ENCODE assay signal across 8 mouse cellular contexts in genomic region chr2:116065570-116066005, GRCm38 (mm10). TPM values are rescaled to one million over a fixed set of nuclear protein-coding genes. Genes with fewer than 3 reads are reported as not detected.
DNase-seq lines count a peak whose midpoint lies in the region; ATAC-seq and TF ChIP-seq lines count a peak whose summit lies in the region.

Meis2 (minus strand) TSS chr2:116065839.

- H3K27ac ChIP-seq in ES-E14 (ENCODE audit: insufficient read depth, low read depth, low read length, poor library complexity, severe bottlenecking) = no peak within 1 kb of the TSS
- H3K27ac ChIP-seq in bone marrow macrophage, adult 2 months (ENCODE audit: insufficient read depth, low read depth, low read length) = no peak within 1 kb of the TSS
- peak within 1 kb of the TSS; percentile 97 for H3K27ac ChIP-seq in hindbrain, embryonic 15.5 days (replicated peaks)
- H3K27ac ChIP-seq in left cerebral cortex, adult 2 months = peak within 1 kb of the TSS; percentile 84

- peaks cover 0 to 4% of the 10 kb centered on the region in 2 experiments; a peak in 1 of 4 replicates for H3K4me1 ChIP-seq in ES-E14 (ENCODE audit: control insufficient read depth in 2 of 2, insufficient read depth in 2 of 2, low read length in 2 of 2, poor library complexity in 1 of 2)
- H3K4me1 ChIP-seq in bone marrow macrophage, adult 2 months (ENCODE audit: control insufficient read depth, insufficient read depth, low read length) = no peaks in the 10 kb centered on the region; the same call in 1 of the 2 replicates
- 0 out of 2 replicates have a peak, but pooled peaks cover 15% of the 10 kb centered on the region for H3K4me1 ChIP-seq in hindbrain, embryonic 15.5 days (replicated peaks)

- no peaks in the 10 kb centered on the region for H3K36me3 ChIP-seq in ES-E14 (ENCODE audit: control insufficient read depth, insufficient read depth, low read length, poor library complexity, severe bottlenecking)
- no peaks in the 10 kb centered on the region for H3K36me3 ChIP-seq in hindbrain, embryonic 15.5 days

- H3K9ac ChIP-seq in ES-E14 (ENCODE audit: insufficient read depth, low read depth, low read length, poor library complexity, severe bottlenecking) = no peak within 1 kb of the TSS; the same call in 1 of the 2 replicates
- H3K9ac ChIP-seq in hindbrain, embryonic 15.5 days = peak within 1 kb of the TSS; percentile 92

- intact Hi-C loops in left cerebral cortex, adult 2 months (cut with DNase I) = no loop called here

- TF ChIP-seq POLR2A in bone marrow macrophage, adult 2 months (IDR thresholded peaks at IDR 0.05; ENCODE audit: borderline replicate concordance, low read depth, low read length) = no peak

- no peaks in the 10 kb centered on the region for H3K9me3 ChIP-seq in ES-E14 (ENCODE audit: control insufficient read depth, insufficient read depth, low read depth, low read length)
- H3K9me3 ChIP-seq in hindbrain, embryonic 15.5 days = no peaks in the 10 kb centered on the region

- no peak for TF ChIP-seq CTCF in bone marrow macrophage, adult 2 months (IDR thresholded peaks at IDR 0.05; ENCODE audit: low read depth, low read length)
- TF ChIP-seq CTCF in left cerebral cortex, adult 2 months (IDR thresholded peaks at IDR 0.05) = no peak

- in situ Hi-C loops in ES-E14 (cut with MboI; ENCODE audit: low sequenced_read_pairs in 2 of 2, unreplicated experiment in 2 of 2) = loop anchor here (10.0 to 25.0 kb wide), 2 partner anchors 478 to 489 kb away; partner anchors contain the start of gene BC052040 (in 1 of the 2)

- no peaks in the 10 kb centered on the region for H3K27me3 ChIP-seq in hindbrain, embryonic 15.5 days

- WGBS in hindbrain, embryonic 15.5 days = under 1% methylated on average over 24 of the region's 37 CpGs

- peak within 1 kb of the TSS; percentile 65 to 71 for H3K4me3 ChIP-seq in ES-E14 (ENCODE audit: insufficient read depth in 1 of 2, low read depth in 1 of 2, low read length in 2 of 2, poor library complexity in 1 of 2, severe bottlenecking in 1 of 2)
- H3K4me3 ChIP-seq in bone marrow macrophage, adult 2 months (ENCODE audit: insufficient read depth, low read length) = peak within 1 kb of the TSS; percentile 58
- peak within 1 kb of the TSS; percentile 68 for H3K4me3 ChIP-seq in hindbrain, embryonic 15.5 days
- peak within 1 kb of the TSS; percentile 70 for H3K4me3 ChIP-seq in left cerebral cortex, adult 2 months

- peak; percentile 81 for ATAC-seq in hindbrain, embryonic 15.5 days (ENCODE audit: low FRiP score, low read depth)

- H3K4me2 ChIP-seq in hindbrain, embryonic 15.5 days = peak within 1 kb of the TSS; percentile 73

- no peak for DNase-seq in ES-E14 (ENCODE audit: low read depth, low spot score)
- DNase-seq in frontal cortex, postnatal 36 days (ENCODE audit: low spot score in 2 of 2) = peak; percentile 82 to 83
- DNase-seq in left cerebral cortex, adult 2 months (ENCODE audit: extremely low spot score in 1 of 2, low spot score in 2 of 2) = peak; percentile 73 to 82
- DNase-seq in lung, postnatal 36 days = peak; percentile 83
- peak; percentile 74 for DNase-seq in retina, postnatal 7 days (ENCODE audit: low read depth, low spot score)
- no peak for DNase-seq in B cell, adult 2 months

TF ChIP-seq in ES-E14, 5 proteins besides CTCF, POLR2A, EP300 and RAD21:
- TF ChIP-seq ZC3H11A (IDR thresholded peaks at IDR 0.05; ENCODE audit: borderline replicate concordance, low read depth, low read length) = no peak
- no peak for TF ChIP-seq MAFK (IDR thresholded peaks at IDR 0.05; ENCODE audit: insufficient read depth, low read depth, low read length)
- TF ChIP-seq HCFC1 (IDR thresholded peaks at IDR 0.05; ENCODE audit: borderline replicate concordance, insufficient read depth, low read length) = peak; percentile 62; the same call in 1 of the 2 replicates
- no peak for TF ChIP-seq ZNF384 (IDR thresholded peaks at IDR 0.05; ENCODE audit: low read depth, low read length)
- TF ChIP-seq CHD2 (IDR thresholded peaks at IDR 0.05; ENCODE audit: low read depth, low read length) = no peak
TF ChIP-seq in ES-E14: peak in this region for 1.

RNA-seq across cellular contexts. Expression of gene Meis2, which starts in this region (rescaled TPM):
- 2.1 and 12.4 TPM in 2 replicates for total RNA-seq in ES-E14 (2012; rRNA removed)
- not detected in 2 replicates for polyA plus RNA-seq in bone marrow macrophage, adult 2 months (2012; ENCODE audit: insufficient read depth, insufficient read length, missing spikeins)
- polyA plus RNA-seq in hindbrain, embryonic 15.5 days (2015; fragmentation: Nextera tagmentation; extraction: Ambion mirVana) = 139 and 140 TPM in 2 replicates
- 100 to 1,000 TPM; 110 to 116 TPM for total RNA-seq in left cerebral cortex, adult 2 months (2021)

Comparison
In these comparisons a context has a peak if more than half of its experiments do, and no peak if none do; other contexts are left out.
1. RNA of gene Meis2 (polyA plus RNA-seq): 139 to 140 TPM in hindbrain, embryonic 15.5 days; not detected in bone marrow macrophage, adult 2 months; every median in the first group is over 100 times any median in the second.
2. DNase-seq: peak in frontal cortex, postnatal 36 days (2 of 2), left cerebral cortex, adult 2 months (2 of 2), lung, postnatal 36 days (single experiment) and retina, postnatal 7 days (single experiment); none in ES-E14 (single experiment) and B cell, adult 2 months (0 of 2).
3. H3K27ac ChIP-seq: peak in hindbrain, embryonic 15.5 days (single experiment) and left cerebral cortex, adult 2 months (single experiment); none in ES-E14 (single experiment) and bone marrow macrophage, adult 2 months (single experiment).
4. Peak in every context shown above with its lines, with median percentiles within 50 percentile points of each other: H3K4me3 ChIP-seq.